Mouse (Mus musculus) cerebellum, adult 9-11 months (tissue): Measurements from ENCODE around the gene Ctnnd2.

Experiments
- DNase-seq: peaks from one replicate; pipeline ENCODE4 v3.0.0; 2022

Gene Ctnnd2

GRCm38 (mm10) chr15:30891986-30892385 is 719.6 kb downstream of the Ctnnd2 start:
- DNase-seq: peak; percentile 61

- peak; percentile 92 for DNase-seq
These were observed 722.7 kb downstream of the Ctnnd2 start for GRCm38 (mm10) chr15:30895063-30895462.

GRCm38 (mm10) chr15:30897342-30897741 is 724.9 kb downstream of the Ctnnd2 start:
- DNase-seq: no peak

- DNase-seq: no peak
These were observed 735.6 kb downstream of the Ctnnd2 start for GRCm38 (mm10) chr15:30908027-30908426.

GRCm38 (mm10) chr15:30913360-30913759 is 741.0 kb downstream of the Ctnnd2 start:
- DNase-seq: no peak

GRCm38 (mm10) chr15:30925838-30926237 is 753.4 kb downstream of the Ctnnd2 start:
- no peak for DNase-seq

- DNase-seq: no peak
These were observed 755.2 kb downstream of the Ctnnd2 start for GRCm38 (mm10) chr15:30927632-30928031.

GRCm38 (mm10) chr15:30931906-30932305 is 759.5 kb downstream of the Ctnnd2 start:
- DNase-seq: no peak

GRCm38 (mm10) chr15:30945863-30946262 is 773.5 kb downstream of the Ctnnd2 start:
- no peak for DNase-seq

- no peak for DNase-seq
These were observed 786.1 kb downstream of the Ctnnd2 start for GRCm38 (mm10) chr15:30958513-30958912.

- DNase-seq: peak; percentile 61
These were observed 790.2 kb downstream of the Ctnnd2 start for GRCm38 (mm10) chr15:30962421-30963160.

GRCm38 (mm10) chr15:30964046-30964445 is 791.7 kb downstream of the Ctnnd2 start:
- DNase-seq: no peak

- no peak for DNase-seq
These were observed 792.7 kb downstream of the Ctnnd2 start for GRCm38 (mm10) chr15:30964865-30965679.

GRCm38 (mm10) chr15:30966826-30967225 is 794.4 kb downstream of the Ctnnd2 start:
- no peak for DNase-seq

GRCm38 (mm10) chr15:30974436-30974835 is 802.0 kb downstream of the Ctnnd2 start:
- no peak for DNase-seq

- no peak for DNase-seq
These were observed 802.8 kb downstream of the Ctnnd2 start for GRCm38 (mm10) chr15:30974991-30975775.

GRCm38 (mm10) chr15:30977166-30977740 is 804.9 kb downstream of the Ctnnd2 start:
- peak; percentile 55 for DNase-seq

GRCm38 (mm10) chr15:30986890-30987289 is 814.5 kb downstream of the Ctnnd2 start:
- no peak for DNase-seq

- DNase-seq: no peak
These were observed 818.2 kb downstream of the Ctnnd2 start for GRCm38 (mm10) chr15:30990421-30991252.

GRCm38 (mm10) chr15:30992357-30992756 is 820.0 kb downstream of the Ctnnd2 start:
- DNase-seq: peak; percentile 28

GRCm38 (mm10) chr15:30992901-30993300 is 820.5 kb downstream of the Ctnnd2 start:
- DNase-seq: no peak

- no peak for DNase-seq
These were observed 823.0 kb downstream of the Ctnnd2 start for GRCm38 (mm10) chr15:30995346-30995745.
